Mouse (Mus musculus): Measurements from ENCODE around the gene Sdcbp2.

The Sdcbp2 gene

DNA sequence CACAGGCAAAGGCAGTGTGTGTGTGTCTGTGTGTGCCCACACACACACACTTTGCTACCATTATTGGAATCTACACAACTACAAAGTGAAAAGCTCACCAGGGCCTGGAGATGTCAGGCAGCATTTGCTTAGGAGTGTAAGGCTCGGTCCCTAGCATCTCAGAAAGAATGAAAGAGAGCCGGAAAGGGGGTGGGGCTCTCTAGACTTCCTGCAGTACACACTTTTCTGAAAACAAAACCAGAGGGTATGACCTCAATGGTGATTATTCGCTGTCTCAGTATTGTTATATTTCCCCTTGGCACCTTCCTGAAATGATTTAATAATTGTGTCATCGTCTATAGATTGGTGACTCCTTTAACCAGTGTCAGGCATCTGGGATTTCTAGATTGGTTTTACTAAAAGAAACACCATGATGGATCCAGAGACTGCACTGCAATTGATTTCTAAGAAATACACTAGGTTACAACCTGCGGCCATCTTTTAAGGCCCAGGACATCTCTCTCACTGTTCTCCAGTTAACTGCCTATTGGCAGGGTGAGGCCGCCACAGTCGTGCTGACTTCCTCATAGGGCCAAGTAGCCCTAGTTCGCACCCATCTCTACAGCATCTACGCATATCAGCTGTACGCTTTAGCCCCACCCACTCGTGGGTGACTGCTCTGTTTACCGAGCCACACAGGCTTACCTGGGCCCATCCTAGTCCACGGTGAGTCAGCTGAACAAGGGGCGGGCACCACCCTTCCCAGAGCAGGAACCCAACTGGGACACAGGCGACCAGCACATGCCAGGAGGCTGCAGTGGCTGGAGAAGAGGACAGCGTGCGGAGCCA lies at the start of gene Sdcbp2:
Gene Sdcbp2, plus strand, starts transcription at position 750 of the 828 bp plus-strand sequence.
- DNase-seq: no peak

DNA sequence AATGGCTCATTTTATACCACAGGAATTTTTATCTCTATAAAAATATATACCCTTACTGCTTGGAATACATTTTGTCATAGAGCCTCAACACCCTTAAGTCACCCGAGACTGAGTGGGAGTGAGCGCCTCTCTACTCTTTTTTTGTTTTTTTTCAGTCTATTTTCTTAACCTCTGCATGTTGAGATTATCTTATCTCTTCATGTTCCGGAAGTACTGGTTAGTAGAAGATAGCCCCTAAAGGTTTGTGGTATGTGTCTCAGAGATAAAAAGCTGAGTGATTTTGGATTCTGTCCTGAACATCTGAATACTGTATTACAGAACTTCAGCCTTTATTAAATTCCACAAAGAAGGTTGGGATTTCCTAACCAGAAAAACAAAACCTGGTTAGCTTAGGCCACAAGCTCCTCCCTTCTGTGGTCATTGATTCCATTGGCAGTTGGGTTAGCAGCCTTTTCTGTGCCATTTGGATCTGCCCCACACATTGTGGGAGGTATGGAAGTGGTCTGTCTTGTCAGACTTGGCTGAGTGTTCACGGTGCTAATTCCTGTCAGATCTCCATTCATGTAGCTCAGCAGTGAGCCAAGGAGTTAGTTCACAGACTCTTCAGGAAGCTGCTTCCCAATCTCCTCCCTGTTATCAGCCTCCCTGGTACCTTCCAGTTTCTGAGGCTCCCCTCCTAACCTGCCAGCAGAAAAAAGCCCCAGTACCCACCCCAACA lies 47.9 kb upstream of the Sdcbp2 start:
- DNase-seq: no peak

DNA sequence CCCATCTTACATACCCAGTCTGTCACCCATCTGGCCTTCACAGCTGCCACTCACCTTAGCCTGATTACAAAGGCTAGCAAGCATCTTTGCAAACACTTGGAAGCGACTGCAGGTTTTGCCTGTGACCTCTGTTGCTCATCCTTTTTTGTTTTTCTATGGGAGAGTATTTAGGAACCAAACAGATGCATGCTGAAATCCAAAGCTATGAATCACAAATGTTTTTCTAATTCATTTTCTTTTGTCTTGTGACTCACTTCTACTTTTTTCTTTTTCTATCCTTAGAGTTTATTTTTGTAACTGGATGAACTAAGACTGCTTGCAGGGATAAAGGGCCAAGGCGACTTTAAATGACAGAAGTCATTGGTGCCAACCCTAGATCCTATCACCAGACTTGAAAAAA lies 46.9 kb upstream of the Sdcbp2 start:
- no peak for DNase-seq

DNA sequence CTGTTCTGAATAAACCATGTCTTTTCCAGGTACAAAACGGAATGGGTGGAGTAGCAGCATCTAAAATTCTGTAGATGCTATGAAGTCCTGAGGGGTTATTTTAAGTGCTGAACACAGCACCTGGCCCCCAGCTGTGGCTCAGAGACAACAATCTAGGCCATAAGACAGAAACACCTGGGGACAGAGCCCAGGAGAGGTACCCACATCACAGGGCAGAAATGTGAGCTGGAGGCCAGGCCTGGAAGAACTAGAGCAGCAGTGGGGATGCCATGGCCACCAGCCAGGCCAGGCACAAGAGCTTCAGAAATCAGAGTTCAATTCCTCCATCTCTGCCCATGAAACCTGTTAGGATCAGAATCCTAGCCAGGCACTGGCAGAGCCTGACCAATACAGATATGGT lies 44.4 kb upstream of the Sdcbp2 start:
- DNase-seq: peak; percentile 68 to 84

DNA sequence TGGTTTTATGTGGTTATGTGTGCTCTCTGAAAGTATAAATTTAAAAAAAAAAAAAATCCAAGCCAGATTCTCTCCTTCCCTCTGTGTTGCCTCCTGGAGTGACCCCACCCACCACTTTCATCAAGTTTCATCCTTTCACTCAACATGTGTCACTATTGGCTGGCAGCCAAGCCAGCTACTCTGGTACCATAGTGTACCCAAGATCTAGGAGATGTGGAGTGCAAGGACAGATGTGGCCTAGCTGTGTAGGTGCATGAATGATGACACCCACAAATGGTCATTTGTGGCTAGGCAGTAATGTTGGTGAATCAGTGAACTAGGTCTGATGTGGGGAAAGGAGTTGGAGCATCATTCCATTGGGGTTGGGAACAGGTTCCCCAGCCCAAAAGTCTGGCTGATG lies 43.3 kb upstream of the Sdcbp2 start:
- peak in 1 of 2 experiments; percentile 40 for DNase-seq

DNA sequence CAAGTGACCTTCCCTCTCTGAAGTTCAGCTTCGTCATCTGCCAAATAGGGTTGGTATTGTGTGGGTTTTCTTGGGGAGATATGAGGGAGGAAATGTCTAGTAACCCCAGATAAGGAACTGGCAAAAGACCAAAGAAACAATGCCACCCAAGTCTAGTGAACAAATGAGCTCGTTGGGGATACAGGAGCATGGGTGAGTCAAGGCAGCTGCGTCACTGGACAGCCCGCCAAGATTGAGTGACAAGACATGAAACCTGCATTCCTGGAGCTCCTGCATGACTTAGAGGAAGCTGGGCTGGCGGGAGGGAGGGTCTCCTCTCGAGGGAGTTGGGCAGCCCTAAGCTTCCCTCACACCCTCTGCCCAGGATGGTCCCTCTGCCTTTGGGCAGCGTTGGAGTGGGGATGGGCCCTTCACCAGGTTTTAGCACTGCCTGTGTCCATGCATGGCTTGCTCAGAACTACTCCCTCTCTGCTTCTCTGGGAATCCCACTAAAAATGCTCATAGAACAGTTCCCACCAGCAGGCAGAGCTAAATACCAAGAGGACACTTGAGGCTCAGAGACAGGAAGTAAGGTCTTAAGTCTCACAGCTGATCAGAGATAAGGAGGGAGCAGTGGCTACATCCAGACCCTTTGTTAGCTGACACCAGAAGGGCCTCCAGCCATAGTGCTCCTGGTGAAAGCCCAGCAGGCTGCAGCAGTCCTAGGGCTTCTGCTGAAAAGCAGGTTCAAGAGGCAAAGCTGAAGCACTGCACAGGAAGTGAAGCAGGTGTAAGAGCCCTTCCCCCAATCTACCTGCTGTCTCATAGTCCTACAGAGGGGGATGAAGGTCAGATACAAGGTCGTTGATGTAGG lies 41.8 kb upstream of the Sdcbp2 start:
- DNase-seq: peak; percentile 52 to 68

DNA sequence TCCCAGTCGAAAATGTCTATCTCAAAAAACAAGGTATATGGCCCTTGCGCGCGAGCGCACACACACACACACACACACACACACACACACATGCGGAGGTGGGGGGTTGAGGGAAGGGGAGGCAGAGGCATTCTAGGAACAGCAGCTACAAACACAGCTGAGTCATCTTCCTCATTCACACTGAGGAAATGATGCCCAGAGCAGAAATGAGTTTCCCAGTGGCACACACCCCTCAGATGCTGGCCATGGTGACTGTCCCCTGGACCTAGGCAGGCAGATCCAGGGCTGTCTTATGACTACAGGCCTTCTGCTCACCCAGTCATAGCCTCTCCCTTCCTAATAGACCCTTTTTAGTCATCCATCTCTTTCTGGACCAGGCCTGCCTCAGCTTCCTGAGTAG lies 38.8 kb upstream of the Sdcbp2 start:
- DNase-seq: peak in 1 of 2 experiments; percentile 24

DNA sequence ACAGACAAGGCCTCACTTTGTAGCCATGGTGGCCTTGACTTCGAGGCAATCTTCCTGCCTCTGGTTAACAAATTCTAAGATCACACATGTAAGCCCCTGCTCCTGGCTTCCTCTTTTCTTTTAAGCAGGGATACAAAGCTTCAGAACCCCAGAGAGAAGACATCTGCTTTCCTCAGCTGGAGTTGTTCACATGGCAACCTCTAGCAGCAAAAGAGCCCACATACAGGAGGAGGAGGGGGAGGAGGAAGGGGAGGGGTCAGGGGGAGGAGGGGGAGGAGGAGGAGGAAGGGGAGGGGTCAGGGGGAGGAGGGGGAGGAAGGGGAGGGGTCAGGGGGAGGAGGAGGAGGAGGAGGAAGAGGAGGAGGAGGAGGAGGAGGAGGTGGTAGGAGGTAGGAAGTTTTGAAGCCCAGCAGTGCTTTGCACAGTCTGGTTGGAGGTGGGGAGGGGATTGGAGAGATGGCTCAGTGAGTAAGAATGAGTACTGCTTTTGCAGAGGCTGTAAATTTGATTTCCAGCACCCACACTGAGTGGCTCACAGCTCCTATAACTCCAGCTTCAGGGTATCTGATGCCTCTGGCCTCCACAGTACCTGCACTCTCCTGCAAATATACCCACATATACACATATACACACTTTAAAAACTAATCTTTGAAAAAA lies 36.3 kb upstream of the Sdcbp2 start:
- peak; percentile 33 to 41 for DNase-seq

DNA sequence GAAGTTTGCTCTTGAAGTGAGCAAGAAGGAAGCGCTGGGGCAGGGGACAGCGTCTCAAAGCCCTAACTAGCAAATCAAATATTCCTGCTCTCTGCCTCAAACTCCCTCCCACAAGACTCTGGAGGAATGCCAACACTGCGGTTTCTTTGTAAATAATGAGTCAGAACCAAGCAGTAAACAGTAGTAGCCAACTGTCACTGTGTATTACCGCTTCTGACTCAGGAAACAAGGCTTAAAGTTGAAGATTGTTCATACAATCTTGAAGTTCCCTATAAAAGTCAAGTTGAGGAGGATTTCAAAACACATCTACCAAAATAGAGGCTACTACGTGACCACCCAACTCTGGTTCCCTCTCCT lies 35.8 kb upstream of the Sdcbp2 start:
- peak in 1 of 2 experiments; percentile 12 for DNase-seq

DNA sequence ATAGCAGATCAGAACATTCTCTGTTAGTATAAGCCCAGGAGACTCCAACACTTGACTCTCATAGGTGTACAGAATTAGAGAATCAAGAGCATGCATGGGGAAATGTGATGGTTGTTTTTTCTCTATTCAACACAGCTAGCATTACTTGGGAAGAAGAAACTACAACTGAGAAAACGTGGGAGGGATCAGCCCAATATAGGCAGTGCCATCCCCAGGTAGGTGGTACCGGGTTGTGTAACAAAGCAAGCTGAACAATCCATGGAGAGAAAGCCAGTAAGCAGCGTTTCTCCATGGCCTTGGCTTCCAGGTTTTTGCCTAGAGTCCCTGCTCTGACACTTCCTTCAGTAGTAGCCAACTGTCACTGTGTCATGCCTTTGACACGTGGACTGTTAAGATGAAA lies 33.8 kb upstream of the Sdcbp2 start:
- no peak for DNase-seq

DNA sequence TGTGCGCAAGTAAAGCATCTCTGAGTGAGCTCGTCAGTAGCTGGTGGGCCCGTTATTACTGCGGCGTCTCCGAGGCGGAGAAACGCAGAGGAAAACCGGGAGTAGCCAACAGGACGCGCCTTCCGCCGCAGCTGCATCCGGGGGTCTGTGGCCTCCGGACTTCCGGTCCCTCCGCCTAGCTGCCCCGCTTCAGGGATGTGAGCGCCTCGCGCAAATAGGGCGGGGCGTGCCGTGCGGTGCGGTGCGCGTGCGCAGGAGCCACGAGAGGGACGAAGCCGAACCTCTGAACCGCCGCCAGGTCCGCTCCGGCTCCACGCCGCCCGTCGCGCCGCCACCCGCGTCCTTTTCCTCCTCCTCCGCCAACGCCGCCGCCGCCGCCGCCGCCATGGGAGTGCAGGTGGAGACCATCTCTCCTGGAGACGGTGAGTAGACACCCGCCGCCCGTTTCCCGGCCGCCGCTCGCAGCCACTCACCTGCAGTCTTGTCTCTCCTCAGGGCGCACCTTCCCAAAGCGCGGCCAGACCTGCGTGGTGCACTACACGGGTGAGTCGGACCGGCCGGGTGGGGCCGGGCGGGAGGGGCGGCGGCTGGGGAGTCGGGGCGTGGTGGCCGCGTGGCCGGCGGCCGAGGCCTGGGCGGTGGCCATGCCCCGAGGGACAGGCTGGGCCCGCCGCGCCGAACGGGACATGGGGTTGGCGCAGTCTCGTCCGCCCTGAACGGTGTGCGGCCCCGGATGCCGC lies 29.9 kb upstream of the Sdcbp2 start, which contains the start of gene Fkbp1a:
Gene Fkbp1a, plus strand, starts transcription at position 161 of the 740 bp plus-strand sequence.
- peak; percentile 93 to 94 for DNase-seq

DNA sequence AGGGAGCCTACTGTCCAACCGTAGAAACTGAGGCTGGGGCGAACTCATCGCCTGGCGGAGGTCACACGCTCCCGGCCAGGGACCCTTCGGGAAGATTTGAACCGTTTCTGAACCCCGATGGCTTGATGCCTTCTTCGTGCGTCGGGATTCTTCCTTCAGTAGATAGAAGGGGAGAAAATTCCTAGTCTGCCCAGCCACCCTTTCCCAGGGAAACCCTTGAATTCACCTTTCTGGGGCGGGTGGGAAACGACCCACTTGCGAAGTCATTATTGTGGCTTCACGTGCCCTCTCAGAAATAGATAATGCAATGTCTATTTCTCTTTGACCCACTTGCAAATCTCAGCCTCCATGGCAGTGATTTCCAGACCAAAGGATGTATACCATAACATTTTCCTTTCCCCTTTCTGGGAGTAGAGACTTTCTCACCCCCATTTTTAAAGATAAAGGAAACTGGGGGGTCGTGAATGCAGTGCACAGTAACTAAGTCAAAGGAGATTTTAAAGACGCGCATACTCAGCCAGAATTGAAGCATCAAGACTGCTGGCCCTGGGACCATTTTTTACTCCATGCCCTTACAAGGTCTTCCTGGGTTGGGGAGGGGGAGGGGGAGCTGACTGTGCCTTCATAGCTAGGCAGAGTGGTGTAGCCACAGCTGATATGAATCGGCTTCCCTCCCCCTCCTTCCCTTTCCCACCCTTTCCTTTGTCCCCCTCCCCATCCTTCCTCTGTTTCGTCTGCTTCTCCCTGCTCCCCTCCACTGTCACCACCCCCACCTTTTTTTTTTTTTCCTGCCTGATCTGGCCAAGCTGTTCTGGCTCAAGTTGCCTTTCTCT lies 29.1 kb upstream of the Sdcbp2 start:
- peak; percentile 53 to 62 for DNase-seq

DNA sequence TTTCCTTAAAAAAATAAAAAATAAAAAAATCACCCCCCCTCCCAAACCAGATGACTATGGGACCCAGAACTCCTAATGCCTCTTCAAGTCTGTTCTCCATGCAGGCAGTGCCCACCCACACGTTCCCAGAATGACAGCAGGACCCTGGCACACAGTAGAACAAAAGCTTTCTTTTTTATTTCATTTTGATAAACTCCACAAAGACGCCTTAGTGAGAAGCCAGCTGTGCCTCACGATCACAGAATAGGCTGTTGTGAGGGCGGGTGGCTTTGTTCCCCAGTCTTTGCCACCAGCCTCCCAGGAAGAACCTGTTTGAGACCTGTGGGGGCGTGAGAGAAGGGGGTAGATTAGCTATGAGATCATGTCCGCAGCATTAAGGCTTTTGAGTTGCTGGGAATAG lies 27.7 kb upstream of the Sdcbp2 start:
- peak; percentile 39 to 65 for DNase-seq

DNA sequence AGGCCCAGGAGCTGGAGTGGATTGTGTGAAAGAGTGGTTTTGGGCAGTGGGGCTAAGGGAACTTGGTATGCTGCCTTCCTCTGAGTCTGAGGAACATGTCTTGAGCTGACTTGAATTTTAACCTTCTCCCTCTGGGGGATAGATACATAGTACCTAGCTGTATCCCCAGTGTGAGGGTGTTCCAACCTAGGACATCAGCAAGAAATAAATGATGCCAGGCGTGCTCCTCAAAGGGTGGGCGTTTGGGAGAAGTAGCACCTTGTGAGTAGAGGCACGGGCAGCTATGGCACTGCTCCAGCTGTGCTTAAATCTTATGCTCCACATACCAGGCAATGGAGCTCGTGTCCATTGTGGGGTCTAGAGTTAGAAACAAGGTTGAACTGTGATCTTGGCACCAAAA lies 25.9 kb upstream of the Sdcbp2 start:
- no peak for DNase-seq

DNA sequence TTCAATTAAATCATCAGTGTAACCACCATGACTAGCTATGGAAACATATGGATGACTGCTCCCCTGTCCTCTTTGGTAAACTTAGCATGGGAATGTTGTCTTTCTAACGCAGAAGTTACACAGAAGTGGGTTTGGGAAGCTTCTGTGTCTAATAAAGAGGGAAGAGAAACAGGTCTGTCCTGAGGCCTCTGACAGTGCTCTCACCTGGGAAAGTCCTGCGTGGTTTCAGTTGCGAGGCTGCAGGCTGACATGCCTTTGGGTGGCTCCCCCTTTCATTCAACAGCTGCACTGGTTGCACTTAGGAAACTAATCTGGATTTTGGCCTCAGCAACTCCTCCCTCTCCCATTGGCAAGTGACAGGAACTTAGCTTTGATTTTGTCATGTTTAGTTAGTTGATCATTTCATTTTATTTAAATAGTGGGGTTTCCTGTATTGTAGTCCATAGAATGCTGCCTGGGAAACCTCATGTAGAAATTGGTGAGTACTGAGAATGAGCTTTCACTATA lies 22.8 kb upstream of the Sdcbp2 start:
- no peak for DNase-seq

DNA sequence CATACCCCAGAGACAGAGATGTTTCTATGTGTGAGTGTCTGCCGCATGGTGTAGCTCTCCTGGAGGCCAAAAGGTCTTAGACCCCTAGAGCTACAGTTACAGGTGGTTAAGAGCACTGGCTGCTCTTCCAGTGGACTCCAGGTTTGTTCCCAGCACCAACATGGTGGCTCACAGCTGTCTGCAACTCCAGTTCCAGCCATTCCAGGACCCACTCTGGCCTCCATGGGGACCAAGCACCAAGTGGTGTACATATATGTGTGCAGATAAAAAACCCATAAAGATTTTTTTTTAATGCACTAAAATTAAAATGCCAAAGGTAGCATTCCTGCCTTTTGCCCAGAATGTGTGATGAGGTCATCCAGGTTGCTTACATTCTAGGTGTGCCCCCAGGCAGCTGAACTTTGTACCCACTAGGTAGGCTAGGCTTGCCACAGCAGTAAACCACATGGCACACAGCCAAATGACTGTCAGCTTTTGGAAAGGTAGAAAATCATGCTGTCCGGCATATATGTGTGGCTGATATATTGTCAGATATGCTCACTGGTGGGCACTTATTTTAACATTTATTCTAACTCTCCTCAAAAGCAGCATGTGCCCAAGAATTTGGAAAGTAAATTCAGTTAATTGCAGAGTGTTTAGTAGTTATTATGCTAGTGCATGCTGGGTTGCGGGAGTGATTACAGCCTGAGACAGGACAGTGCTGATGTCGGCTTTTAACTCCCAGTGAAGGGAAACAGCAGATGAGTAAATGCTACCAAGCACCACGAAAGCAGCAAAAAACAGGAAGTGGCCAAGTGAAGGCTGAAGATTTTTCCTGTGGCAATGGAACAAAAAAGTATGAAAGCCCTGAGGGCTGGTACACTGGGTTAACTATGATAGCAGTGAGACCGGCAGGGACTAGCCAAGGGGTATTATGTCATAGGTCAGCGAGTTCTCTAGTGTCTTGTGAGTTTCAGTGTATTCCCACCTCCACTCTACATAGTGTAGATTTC lies 9.2 kb upstream of the Sdcbp2 start:
- no peak for DNase-seq

DNA sequence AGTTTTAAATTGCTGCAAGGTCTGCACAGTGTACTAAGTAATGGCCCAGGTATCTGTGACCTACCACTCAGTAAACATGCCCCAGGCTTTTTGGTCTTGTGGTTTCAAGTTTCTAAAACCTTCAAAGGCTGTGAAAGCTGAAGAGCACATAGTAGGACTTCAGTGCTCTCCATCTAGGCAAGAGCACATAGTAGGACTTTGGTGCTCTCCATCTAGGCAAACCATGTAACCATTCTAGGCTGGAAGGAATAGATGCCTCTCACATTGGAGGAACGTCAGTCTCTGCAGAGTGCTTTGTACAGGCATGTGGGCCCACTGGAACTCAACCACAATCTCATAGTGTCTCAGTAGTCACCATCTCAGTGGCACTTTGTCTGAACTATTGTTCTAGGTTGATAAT lies 8.4 kb upstream of the Sdcbp2 start:
- no peak for DNase-seq

DNA sequence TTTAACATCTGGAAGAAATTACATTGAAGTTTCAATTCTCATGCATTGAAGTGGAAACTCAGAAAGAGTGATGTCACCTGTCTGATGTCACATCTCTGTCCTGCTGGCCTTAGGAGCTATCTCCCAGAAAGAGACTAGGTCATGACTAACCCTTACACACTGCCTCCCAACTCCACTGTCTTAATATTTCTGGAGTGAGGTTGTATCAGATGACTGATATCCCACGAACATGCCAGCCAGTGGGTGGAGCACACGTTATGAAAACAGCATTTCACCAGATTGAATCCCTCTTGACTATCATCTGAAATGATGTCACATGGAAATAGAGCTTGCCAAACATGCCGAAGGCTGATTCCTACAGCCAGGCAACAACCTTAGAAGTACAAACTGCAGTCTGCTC lies 7.4 kb upstream of the Sdcbp2 start:
- no peak for DNase-seq

DNA sequence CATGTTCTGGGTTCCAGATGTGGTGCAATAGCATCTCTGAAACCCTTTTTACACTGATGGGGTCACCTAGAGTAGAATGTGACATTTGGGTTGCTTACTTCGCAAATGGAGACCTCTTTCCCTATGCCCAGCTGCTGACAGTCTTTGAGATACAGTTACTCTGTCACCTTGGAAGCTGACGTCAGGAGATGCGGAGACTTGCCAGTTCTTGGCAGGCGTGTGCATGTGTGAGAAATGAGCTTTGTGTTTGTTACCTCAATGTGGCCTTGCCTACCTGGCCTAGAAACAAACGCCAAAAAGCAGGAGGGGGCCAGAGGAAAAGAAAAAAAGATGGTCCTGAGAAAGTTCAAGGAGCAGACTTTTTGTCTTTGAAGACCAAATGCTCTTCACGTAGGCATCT lies 5.6 kb upstream of the Sdcbp2 start:
- no peak for DNase-seq

DNA sequence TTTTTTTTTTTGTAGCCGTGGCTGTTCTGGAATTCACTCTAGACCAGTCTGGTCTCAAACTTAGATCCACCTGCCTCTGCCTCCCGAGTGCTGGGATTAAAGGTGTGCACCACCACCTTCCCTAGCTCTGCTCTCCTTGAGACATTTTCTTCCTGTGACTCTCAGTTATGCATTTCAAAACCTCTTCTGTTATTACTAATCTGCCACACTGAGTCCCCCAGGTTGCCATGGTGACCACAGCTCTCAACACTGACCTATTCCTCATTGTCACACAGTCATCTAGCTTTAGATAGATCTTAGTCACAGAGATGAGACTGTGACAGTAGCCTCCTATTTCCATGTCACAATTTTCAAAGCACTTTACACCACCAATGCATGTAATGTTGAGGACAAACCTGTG lies 3.0 kb upstream of the Sdcbp2 start:
- no peak for DNase-seq
